Mouse (Mus musculus): ENCODE measurements around the gene Rnf185. TPM values are rescaled to one million over a fixed set of nuclear protein-coding genes. Genes with fewer than 3 reads are reported as not detected.

Gene Rnf185
- polyA plus RNA-seq, 1 experiment from 2014 or later: 45.2 TPM

DNA sequence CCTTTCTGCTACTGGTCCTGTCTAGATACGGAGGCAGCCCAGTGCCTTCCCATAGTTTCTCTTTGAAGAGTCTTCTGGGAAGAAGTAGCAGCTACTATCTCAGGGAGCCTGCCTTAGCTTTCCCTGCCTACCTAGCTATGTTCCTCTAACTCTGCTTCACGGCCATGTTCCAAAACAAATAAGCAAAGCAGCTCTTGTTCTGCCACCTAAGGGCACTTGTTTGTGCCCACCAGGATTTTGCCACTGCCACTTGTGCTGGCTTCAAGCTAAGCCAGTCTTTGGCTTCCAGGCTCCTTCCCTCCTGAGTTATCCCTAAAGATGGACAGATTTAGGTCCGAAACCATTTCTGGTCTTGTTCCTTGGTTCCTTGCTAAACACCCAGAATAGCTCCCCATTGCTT lies 40.1 kb downstream of the Rnf185 start:
- no peak overlapping the region for H3K9ac ChIP-seq (ENCODE audit: low read depth, low read length)
- peaks cover 6% of the 10 kb centered on the region; the same call in 1 of the 2 replicates for H3K4me1 ChIP-seq (ENCODE audit: control insufficient read depth, insufficient read depth, low read length)
- H3K9me3 ChIP-seq (ENCODE audit: control insufficient read depth, low read length): no peaks in the 10 kb centered on the region
- H3K27me3 ChIP-seq (ENCODE audit: control insufficient read depth, insufficient read depth, low read length): no peaks in the 10 kb centered on the region
- 79% methylated on average over 3 of the region's 3 CpGs for WGBS
- no peak overlapping the region for H3K4me3 ChIP-seq (ENCODE audit: low read length)
- no peak overlapping the region for H3K27ac ChIP-seq (ENCODE audit: low read depth, low read length)
- no peak for ATAC-seq (ENCODE audit: low FRiP score, low TSS enrichment)
- peaks cover 11% of the 10 kb centered on the region; the same call in 1 of the 2 replicates for H3K36me3 ChIP-seq (ENCODE audit: control insufficient read depth, insufficient read depth, low read length)
- H3K4me2 ChIP-seq (replicated peaks; ENCODE audit: low read depth, low read length): no peak overlapping the region

- WGBS: 4% methylated on average over 45 of the region's 45 CpGs
- Histone ChIP-seq H3K4me3 (ENCODE audit: low read length) (peak within 1 kb of the TSS; percentile 83), H3K36me3 (ENCODE audit: control insufficient read depth, insufficient read depth, low read length) (no peaks in the 10 kb centered on the region; the same call in 1 of the 2 replicates), H3K4me2 (replicated peaks; ENCODE audit: low read depth, low read length) (peak within 1 kb of the TSS; percentile 86), H3K9ac (ENCODE audit: low read depth, low read length) (peak within 1 kb of the TSS; percentile 82), H3K27ac (ENCODE audit: low read depth, low read length) (peak within 1 kb of the TSS; percentile 69; the same call in 1 of the 2 replicates), H3K9me3 (ENCODE audit: control insufficient read depth, low read length) (no peaks in the 10 kb centered on the region), H3K27me3 (ENCODE audit: control insufficient read depth, insufficient read depth, low read length) (no peaks in the 10 kb centered on the region), H3K4me1 (ENCODE audit: control insufficient read depth, insufficient read depth, low read length) (peaks cover 6% of the 10 kb centered on the region; the same call in 1 of the 2 replicates)
- peak; percentile 99 for ATAC-seq (ENCODE audit: low FRiP score, low TSS enrichment)
Measured at GRCm38 (mm10) chr11:3408997-3409732, 43.0 kb downstream of the Rnf185 start, which contains the start of gene Limk2. Limk2 (minus strand) TSS chr11:3409189.

DNA sequence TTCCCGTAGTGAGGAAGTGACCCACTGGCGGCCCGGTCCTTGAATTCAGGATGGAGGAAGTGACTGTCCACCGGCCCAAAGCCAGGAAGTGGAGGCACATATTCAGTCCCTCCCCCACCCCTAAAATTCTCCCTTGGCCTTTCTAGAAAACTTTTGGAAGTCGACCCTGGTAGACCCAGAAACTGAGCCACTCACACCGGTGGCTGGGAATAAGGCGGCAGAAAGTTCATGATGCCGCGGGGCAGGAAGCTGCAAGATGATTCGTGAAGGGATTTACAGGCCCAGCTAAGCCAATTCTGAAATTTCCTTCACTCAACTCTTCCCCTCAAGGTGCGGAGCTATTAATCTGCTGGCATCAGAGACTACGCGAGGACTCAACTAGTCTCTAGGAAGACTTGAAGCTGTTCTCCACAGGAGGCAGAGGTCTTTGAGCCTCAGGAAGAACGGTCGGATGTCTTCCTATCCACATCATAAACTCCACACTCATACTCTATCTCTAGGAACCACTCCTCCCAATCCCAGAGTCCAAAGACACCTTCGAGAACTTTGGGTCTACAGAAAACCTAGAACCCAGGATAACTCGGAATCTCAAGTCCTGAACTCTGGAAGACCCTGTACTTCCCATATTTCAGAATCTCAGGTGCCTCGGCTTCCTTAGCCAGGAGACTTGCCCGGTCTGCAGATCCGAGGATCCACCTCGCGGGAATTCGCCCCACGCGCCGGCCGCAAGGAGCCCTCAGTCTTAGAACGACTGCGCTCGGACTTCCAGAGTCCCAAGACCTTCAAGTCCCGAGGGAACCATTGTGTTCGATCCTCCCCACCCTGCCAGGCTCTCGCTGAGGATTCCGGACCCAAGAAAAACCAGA lies 43.8 kb downstream of the Rnf185 start:
- Histone ChIP-seq H3K4me3 (ENCODE audit: low read length) (peak overlapping the region; percentile 83), H3K27me3 (ENCODE audit: control insufficient read depth, insufficient read depth, low read length) (no peaks in the 10 kb centered on the region), H3K27ac (ENCODE audit: low read depth, low read length) (peak overlapping the region; percentile 69; the same call in 1 of the 2 replicates), H3K36me3 (ENCODE audit: control insufficient read depth, insufficient read depth, low read length) (no peaks in the 10 kb centered on the region; the same call in 1 of the 2 replicates), H3K9me3 (ENCODE audit: control insufficient read depth, low read length) (no peaks in the 10 kb centered on the region), H3K4me1 (ENCODE audit: control insufficient read depth, insufficient read depth, low read length) (peaks cover 6% of the 10 kb centered on the region; the same call in 1 of the 2 replicates), H3K9ac (ENCODE audit: low read depth, low read length) (peak overlapping the region; percentile 82), H3K4me2 (replicated peaks; ENCODE audit: low read depth, low read length) (peak overlapping the region; percentile 86)
- ATAC-seq (ENCODE audit: low FRiP score, low TSS enrichment): no peak; the same call in none of the 2 replicates
- 5% methylated on average over 34 of the region's 34 CpGs for WGBS

- Histone ChIP-seq H3K4me3 (ENCODE audit: low read length) (no peak overlapping the region), H3K27ac (ENCODE audit: low read depth, low read length) (no peak overlapping the region), H3K4me1 (ENCODE audit: control insufficient read depth, insufficient read depth, low read length) (peaks cover 6% of the 10 kb centered on the region; the same call in 1 of the 2 replicates), H3K36me3 (ENCODE audit: control insufficient read depth, insufficient read depth, low read length) (no peaks in the 10 kb centered on the region; the same call in 1 of the 2 replicates), H3K27me3 (ENCODE audit: control insufficient read depth, insufficient read depth, low read length) (no peaks in the 10 kb centered on the region), H3K9me3 (ENCODE audit: control insufficient read depth, low read length) (no peaks in the 10 kb centered on the region), H3K4me2 (replicated peaks; ENCODE audit: low read depth, low read length) (no peak overlapping the region), H3K9ac (ENCODE audit: low read depth, low read length) (no peak overlapping the region)
- 92% methylated on average over 7 of the region's 7 CpGs for WGBS
- ATAC-seq (ENCODE audit: low FRiP score, low TSS enrichment): no peak
Measured at GRCm38 (mm10) chr11:3404287-3405047, 47.7 kb downstream of the Rnf185 start.

DNA sequence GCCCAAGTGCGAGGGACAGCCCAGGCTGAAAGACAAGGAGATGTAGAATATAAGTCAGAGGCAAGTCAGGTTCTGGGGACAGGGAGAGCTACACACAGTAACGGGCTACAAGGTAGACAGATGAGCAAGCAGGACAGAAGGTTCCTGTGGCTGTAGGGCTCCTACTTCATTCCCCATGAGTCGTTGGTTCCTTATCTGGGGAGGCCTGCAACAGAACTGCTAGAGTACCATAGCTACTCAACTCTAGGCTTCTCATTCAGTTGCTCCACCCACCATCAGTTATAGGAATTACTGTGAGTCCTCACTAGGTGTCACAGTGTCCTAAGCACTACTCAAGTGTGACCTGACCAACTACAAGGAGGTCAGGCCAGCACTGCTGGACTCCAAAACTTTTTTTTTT lies 49.1 kb downstream of the Rnf185 start:
- H3K4me2 ChIP-seq (replicated peaks; ENCODE audit: low read depth, low read length): no peak overlapping the region
- no peaks in the 10 kb centered on the region; the same call in 1 of the 2 replicates for H3K36me3 ChIP-seq (ENCODE audit: control insufficient read depth, insufficient read depth, low read length)
- no peak overlapping the region for H3K4me3 ChIP-seq (ENCODE audit: low read length)
- ATAC-seq (ENCODE audit: low FRiP score, low TSS enrichment): no peak
- WGBS: 91% methylated on average over 3 of the region's 3 CpGs
- no peaks in the 10 kb centered on the region for H3K27me3 ChIP-seq (ENCODE audit: control insufficient read depth, insufficient read depth, low read length)
- peaks cover 5% of the 10 kb centered on the region; the same call in 1 of the 2 replicates for H3K4me1 ChIP-seq (ENCODE audit: control insufficient read depth, insufficient read depth, low read length)
- no peak overlapping the region for H3K9ac ChIP-seq (ENCODE audit: low read depth, low read length)
- H3K27ac ChIP-seq (ENCODE audit: low read depth, low read length): no peak overlapping the region
- H3K9me3 ChIP-seq (ENCODE audit: control insufficient read depth, low read length): no peaks in the 10 kb centered on the region

GRCm38 (mm10) chr11:3398318-3398717 lies 53.8 kb downstream of the Rnf185 start:
- no peak overlapping the region for H3K4me3 ChIP-seq (ENCODE audit: low read length)
- no peak for ATAC-seq (ENCODE audit: low FRiP score, low TSS enrichment)
- H3K9ac ChIP-seq (ENCODE audit: low read depth, low read length): no peak overlapping the region
- 50% methylated on average over 1 of the region's 1 CpGs for WGBS
- H3K36me3 ChIP-seq (ENCODE audit: control insufficient read depth, insufficient read depth, low read length): peaks cover 7% of the 10 kb centered on the region; the same call in 1 of the 2 replicates
- no peaks in the 10 kb centered on the region for H3K9me3 ChIP-seq (ENCODE audit: control insufficient read depth, low read length)
- H3K4me1 ChIP-seq (ENCODE audit: control insufficient read depth, insufficient read depth, low read length): no peaks in the 10 kb centered on the region
- H3K27ac ChIP-seq (ENCODE audit: low read depth, low read length): no peak overlapping the region
- H3K27me3 ChIP-seq (ENCODE audit: control insufficient read depth, insufficient read depth, low read length): no peaks in the 10 kb centered on the region
- no peak overlapping the region for H3K4me2 ChIP-seq (replicated peaks; ENCODE audit: low read depth, low read length)

DNA sequence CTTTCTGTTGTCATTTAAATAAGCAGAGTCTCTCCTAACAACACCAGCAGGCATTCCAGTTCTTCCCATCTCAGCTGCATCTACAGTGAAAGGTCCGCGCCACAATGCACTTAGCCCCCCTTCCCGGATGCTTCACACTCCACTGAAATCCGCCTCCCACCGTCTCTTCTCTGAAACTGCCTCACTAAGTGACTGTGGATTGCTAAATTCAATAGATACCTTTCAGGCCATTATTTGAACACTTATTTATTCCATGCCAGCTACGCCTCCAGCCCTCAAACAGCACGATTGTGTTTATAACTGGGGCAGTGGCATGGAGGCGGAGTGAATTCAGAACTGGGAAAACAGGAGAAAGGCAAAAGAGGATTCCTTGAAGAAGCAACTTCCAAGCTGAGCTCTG lies 55.6 kb downstream of the Rnf185 start:
- WGBS: 61% methylated on average over 8 of the region's 8 CpGs

GRCm38 (mm10) chr11:3396091-3396490 lies 56.1 kb downstream of the Rnf185 start:
- WGBS: 73% methylated on average over 3 of the region's 3 CpGs
- H3K4me1 ChIP-seq (ENCODE audit: control insufficient read depth, insufficient read depth, low read length): no peaks in the 10 kb centered on the region
- ATAC-seq (ENCODE audit: low FRiP score, low TSS enrichment): no peak

More for the DNA sequence above, 55.6 kb downstream of the Rnf185 start:
- H3K4me3 ChIP-seq (ENCODE audit: low read length): no peak overlapping the region
- H3K36me3 ChIP-seq (ENCODE audit: control insufficient read depth, insufficient read depth, low read length): peaks cover 14% of the 10 kb centered on the region; the same call in 1 of the 2 replicates
- H3K9ac ChIP-seq (ENCODE audit: low read depth, low read length): no peak overlapping the region
- no peaks in the 10 kb centered on the region for H3K27me3 ChIP-seq (ENCODE audit: control insufficient read depth, insufficient read depth, low read length)
- H3K4me1 ChIP-seq (ENCODE audit: control insufficient read depth, insufficient read depth, low read length): no peaks in the 10 kb centered on the region
- ATAC-seq (ENCODE audit: low FRiP score, low TSS enrichment): no peak
- no peak overlapping the region for H3K4me2 ChIP-seq (replicated peaks; ENCODE audit: low read depth, low read length)
- H3K9me3 ChIP-seq (ENCODE audit: control insufficient read depth, low read length): no peaks in the 10 kb centered on the region
- no peak overlapping the region for H3K27ac ChIP-seq (ENCODE audit: low read depth, low read length)

More at GRCm38 (mm10) chr11:3396091-3396490, 56.1 kb downstream of the Rnf185 start:
- H3K9me3 ChIP-seq (ENCODE audit: control insufficient read depth, low read length): no peaks in the 10 kb centered on the region
- no peaks in the 10 kb centered on the region for H3K27me3 ChIP-seq (ENCODE audit: control insufficient read depth, insufficient read depth, low read length)
- no peak overlapping the region; the same call in 1 of the 2 replicates for H3K9ac ChIP-seq (ENCODE audit: low read depth, low read length)
- H3K4me3 ChIP-seq (ENCODE audit: low read length): no peak overlapping the region
- peaks cover 14% of the 10 kb centered on the region; the same call in 1 of the 2 replicates for H3K36me3 ChIP-seq (ENCODE audit: control insufficient read depth, insufficient read depth, low read length)
- H3K4me2 ChIP-seq (replicated peaks; ENCODE audit: low read depth, low read length): no peak overlapping the region
- H3K27ac ChIP-seq (ENCODE audit: low read depth, low read length): no peak overlapping the region
